ENCODE assay signal across 9 mouse cellular contexts in genomic region chr12:102695369-102696239, GRCm38 (mm10). TPM values are rescaled to one million over a fixed set of nuclear protein-coding genes. Genes with fewer than 3 reads are reported as not detected.
DNase-seq lines count a peak whose midpoint lies in the region; ATAC-seq lines count a peak whose summit lies in the region.
"Had no signal": no experiment of that assay in that cellular context is flagged by ENCODE, and none has a peak within 500 bp of the region (broad histone marks: within the 10 kb centered on the region; RNA-seq: fewer than 3 reads in every experiment).

No protein-coding gene starts in this region.

- H3K9ac ChIP-seq in heart, embryonic 13.5 days, result 0 out of 2 replicates have a peak overlapping the region, but pooled peaks have one; percentile 24
- H3K9ac ChIP-seq in heart, embryonic 11.5 days (ENCODE audit: low read depth, low read length), result no peak overlapping the region
- H3K9ac ChIP-seq: midbrain, embryonic 13.5 days had no signal

- H3K4me2 ChIP-seq in heart, embryonic 13.5 days, result no peak overlapping the region
- H3K4me2 ChIP-seq in heart, embryonic 11.5 days, result no peak overlapping the region
- H3K4me2 ChIP-seq: midbrain, embryonic 13.5 days had no signal

- H3K4me3 ChIP-seq in heart, embryonic 13.5 days, result no peak overlapping the region
- no peak overlapping the region for H3K4me3 ChIP-seq in heart, embryonic 11.5 days (ENCODE audit: low read depth, low read length)
- H3K4me3 ChIP-seq: midbrain, embryonic 13.5 days had no signal

- no peak overlapping the region for H3K27ac ChIP-seq in heart, embryonic 13.5 days (replicated peaks)
- H3K27ac ChIP-seq in heart, embryonic 11.5 days (ENCODE audit: low read depth, low read length), result no peak overlapping the region
- H3K27ac ChIP-seq: midbrain, embryonic 13.5 days had no signal

- WGBS in heart, embryonic 13.5 days, result 70% methylated on average over 18 of the region's 18 CpGs
- WGBS in heart, embryonic 11.5 days (ENCODE audit: insufficient replicate concordance), result 73% methylated on average over 18 of the region's 18 CpGs

- no peak for ATAC-seq in heart, embryonic 13.5 days (ENCODE audit: extremely low read depth, insufficient number of reproducible peaks, low FRiP score, low TSS enrichment)
- ATAC-seq in heart, embryonic 11.5 days (replicated peaks; ENCODE audit: insufficient number of reproducible peaks, low FRiP score, low TSS enrichment), result no peak
- ATAC-seq in activated CD4-positive, CD25-positive, alpha-beta regulatory T cell, adult 4 months, result peak; percentile 47
- ATAC-seq: midbrain, embryonic 13.5 days had no signal

- peak; percentile 83 to 84 for DNase-seq in layer of hippocampus, adult 8-10 months (ENCODE audit: low spot score in 2 of 2)
- DNase-seq in right cerebral cortex, adult 2 months (ENCODE audit: low spot score in 2 of 2), result peak; percentile 88
- no peak for DNase-seq in kidney, postnatal 4 days
- no peak for DNase-seq in kidney, adult 8-10 months
- DNase-seq in embryo, embryonic 11 days, result no peak

- peaks cover 34% of the 10 kb centered on the region for H3K4me1 ChIP-seq in heart, embryonic 13.5 days
- H3K4me1 ChIP-seq in heart, embryonic 11.5 days (ENCODE audit: control insufficient read depth, insufficient read depth, low read length), result peaks cover 6% of the 10 kb centered on the region

- H3K9me3 ChIP-seq in heart, embryonic 13.5 days, result no peaks in the 10 kb centered on the region
- no peaks in the 10 kb centered on the region for H3K9me3 ChIP-seq in heart, embryonic 11.5 days (replicated peaks; ENCODE audit: control insufficient read depth, low read length)
- H3K9me3 ChIP-seq: midbrain, embryonic 13.5 days had no signal

- no peaks in the 10 kb centered on the region for H3K36me3 ChIP-seq in heart, embryonic 13.5 days
- no peaks in the 10 kb centered on the region for H3K36me3 ChIP-seq in heart, embryonic 11.5 days (ENCODE audit: control insufficient read depth, insufficient read depth, low read length)
- H3K36me3 ChIP-seq: midbrain, embryonic 13.5 days had no signal

- H3K27me3 ChIP-seq in heart, embryonic 13.5 days (replicated peaks), result no peaks in the 10 kb centered on the region
- no peaks in the 10 kb centered on the region for H3K27me3 ChIP-seq in heart, embryonic 11.5 days (ENCODE audit: control insufficient read depth, insufficient read depth, low read length)
- H3K27me3 ChIP-seq: midbrain, embryonic 13.5 days had no signal

RNA-seq across cellular contexts. Expression of gene Itpk1, which starts 9.1 kb away (rescaled TPM):
- 4.3 and 6.4 TPM in 2 replicates for polyA plus RNA-seq in heart, embryonic 13.5 days (2015; fragmentation: Nextera tagmentation; extraction: Ambion mirVana)
- polyA plus RNA-seq in heart, embryonic 11.5 days (2014; fragmentation: Nextera tagmentation; extraction: Ambion mirVana), result 3.2 and 3.5 TPM in 2 replicates
- 10 to 100 TPM; 16.2 to 18.4 TPM for polyA plus RNA-seq in activated CD4-positive, CD25-positive, alpha-beta regulatory T cell, adult 4 months (2017; shearing (Covaris generic))
- total RNA-seq in layer of hippocampus, adult 8-10 months (2022), result 10 to 100 TPM; 57.5 to 71.0 (median 61.8) TPM

RNA-seq across cellular contexts. Expression of gene Moap1, which starts 47.9 kb away (rescaled TPM):
- polyA plus RNA-seq in heart, embryonic 13.5 days (2015; fragmentation: Nextera tagmentation; extraction: Ambion mirVana), result 17.9 and 18.3 TPM in 2 replicates
- 21.1 and 23.7 TPM in 2 replicates for polyA plus RNA-seq in heart, embryonic 11.5 days (2014; fragmentation: Nextera tagmentation; extraction: Ambion mirVana)
- 1 to 10 TPM; 6.5 to 8.3 TPM for polyA plus RNA-seq in activated CD4-positive, CD25-positive, alpha-beta regulatory T cell, adult 4 months (2017; shearing (Covaris generic))
- 10 to 100 TPM; 25.7 to 29.4 (median 26.8) TPM for total RNA-seq in layer of hippocampus, adult 8-10 months (2022)

RNA-seq across cellular contexts. Expression of gene Tmem251, which starts 48.0 kb away (rescaled TPM):
- 6.8 and 7.5 TPM in 2 replicates for polyA plus RNA-seq in heart, embryonic 13.5 days (2015; fragmentation: Nextera tagmentation; extraction: Ambion mirVana)
- 7.4 and 7.9 TPM in 2 replicates for polyA plus RNA-seq in heart, embryonic 11.5 days (2014; fragmentation: Nextera tagmentation; extraction: Ambion mirVana)
- polyA plus RNA-seq in activated CD4-positive, CD25-positive, alpha-beta regulatory T cell, adult 4 months (2017; shearing (Covaris generic)), result 10 to 100 TPM in 1 of 2 experiments, 1 to 10 TPM in 1; 8.5 to 10.1 TPM
- 1 to 10 TPM; 4.9 to 6.4 (median 5.6) TPM for total RNA-seq in layer of hippocampus, adult 8-10 months (2022)

Comparison
In these comparisons a context has a peak if more than half of its experiments do, and no peak if none do; other contexts are left out.
1. DNase-seq: peak in layer of hippocampus, adult 8-10 months (2 of 2) and right cerebral cortex, adult 2 months (2 of 2); none in kidney, postnatal 4 days (0 of 2), kidney, adult 8-10 months (0 of 2) and embryo, embryonic 11 days (single experiment).